Mouse (Mus musculus) retina, postnatal 7 days (tissue): ENCODE results near the gene Grm3.

Experiments
- DNase-seq: peaks from one replicate; pipeline ENCODE4 v3.0.0-alpha.2; 2012; ENCODE audit warnings: low read depth, low spot score

The Grm3 gene

DNA sequence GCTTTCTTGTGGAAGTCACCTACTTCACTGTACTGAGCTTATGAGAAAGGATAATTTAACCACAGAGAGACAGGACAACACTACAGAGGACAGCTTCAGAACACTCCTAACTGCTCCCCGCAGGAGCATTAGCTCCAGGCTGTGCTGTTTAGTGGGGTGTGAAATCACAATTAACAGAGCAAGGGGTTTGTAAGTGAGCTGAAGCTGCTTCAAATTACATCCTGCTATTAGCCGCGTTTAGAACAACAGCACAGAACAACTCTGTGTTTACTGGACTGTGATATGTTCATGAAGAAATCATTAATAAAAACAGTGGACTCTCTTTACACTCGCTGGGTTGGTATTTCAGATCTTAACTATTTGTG, 101.9 kb downstream of the Grm3 start:
- DNase-seq: no peak

GRCm38 (mm10) chr5:9622264-9623094, 102.5 kb downstream of the Grm3 start:
- no peak for DNase-seq

DNA sequence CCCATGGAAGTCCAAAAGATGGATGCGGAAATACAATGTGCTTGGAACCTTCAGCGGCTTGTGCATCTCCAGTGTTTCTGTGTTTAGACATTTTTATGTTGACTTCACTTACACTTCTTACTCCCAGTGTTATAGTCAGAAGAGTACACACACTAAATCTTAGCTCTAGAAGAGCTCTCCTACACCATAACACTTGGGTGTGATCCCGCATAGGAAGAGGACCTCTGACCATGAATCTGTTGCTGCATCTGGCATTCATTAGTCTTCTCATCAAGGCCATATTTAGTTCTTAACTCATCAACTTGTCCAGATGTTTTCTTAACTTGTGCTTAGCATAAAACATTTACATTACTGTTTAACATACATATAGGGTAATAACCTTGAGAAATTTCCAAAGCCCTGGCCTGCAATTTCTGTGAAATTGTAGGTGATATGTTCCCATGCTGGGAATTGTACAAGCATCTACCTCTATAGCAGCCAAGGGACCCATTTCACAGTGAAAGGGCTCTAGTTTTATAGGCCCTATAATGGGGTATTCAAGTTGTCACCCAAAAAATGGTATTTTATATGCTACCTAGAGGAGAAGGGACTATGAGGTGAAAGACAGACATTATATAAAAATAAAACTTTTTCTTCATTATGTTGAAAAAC, 103.4 kb downstream of the Grm3 start:
- no peak for DNase-seq

DNA sequence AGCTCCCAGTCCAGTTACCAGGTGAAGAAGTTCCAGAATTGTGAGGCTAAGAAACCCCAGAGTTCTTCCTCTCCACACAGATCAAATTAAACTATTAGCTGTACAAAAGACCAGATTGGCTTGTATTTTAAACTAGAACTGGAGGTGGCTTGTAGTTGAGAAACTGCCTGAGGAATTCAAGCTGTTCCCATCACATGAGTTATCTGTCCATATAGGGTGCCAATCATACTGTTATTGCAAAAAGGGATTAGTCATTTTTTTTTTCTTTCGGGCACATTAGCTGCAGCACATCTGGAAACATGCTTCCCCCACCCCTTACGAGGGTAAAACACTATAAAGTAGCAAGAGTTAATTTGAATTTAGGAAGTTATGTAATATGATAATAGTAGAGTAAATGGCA, 145.9 kb downstream of the Grm3 start:
- DNase-seq: no peak

- no peak for DNase-seq
Measured at GRCm38 (mm10) chr5:9578571-9578970, 146.4 kb downstream of the Grm3 start.

DNA sequence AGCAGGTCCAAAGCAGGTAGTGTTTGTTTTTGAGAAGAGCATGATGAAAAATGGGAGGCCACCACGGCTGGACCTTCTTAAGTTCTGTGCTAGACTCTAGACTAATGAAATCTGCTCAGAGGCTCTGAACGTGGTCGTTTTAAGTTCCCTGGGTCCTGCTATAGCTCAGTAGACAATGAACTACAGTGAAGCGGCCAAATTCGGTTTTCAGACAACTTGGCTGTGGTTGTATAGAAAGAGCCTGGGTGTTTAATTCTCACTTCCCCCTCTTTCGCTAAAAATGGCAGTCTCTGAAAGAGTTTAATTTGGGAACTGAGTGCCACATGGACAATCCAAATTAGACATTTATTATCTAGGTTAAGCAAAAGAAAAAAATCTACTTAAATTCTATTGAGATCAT, 154.0 kb downstream of the Grm3 start:
- DNase-seq: no peak

DNA sequence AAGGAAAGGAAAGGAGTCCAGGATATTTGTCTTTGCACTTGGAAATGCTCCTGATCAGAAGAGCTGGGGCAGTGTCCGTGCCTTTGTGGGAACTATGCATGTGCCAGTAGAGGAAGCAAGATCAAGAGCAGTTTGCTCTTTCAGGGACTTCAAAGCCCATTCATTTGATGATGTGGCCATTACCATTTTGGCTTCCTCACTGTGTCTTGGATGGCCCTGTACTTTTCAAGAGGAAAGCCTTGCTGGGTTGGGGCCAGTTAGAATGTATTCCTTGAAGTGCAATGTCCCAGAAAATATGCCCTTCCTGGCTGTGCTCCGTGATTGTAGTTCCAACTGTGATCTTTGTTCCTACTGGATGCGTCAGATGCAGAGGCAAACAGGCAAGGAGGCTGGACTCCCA, 167.3 kb downstream of the Grm3 start:
- no peak for DNase-seq

DNA sequence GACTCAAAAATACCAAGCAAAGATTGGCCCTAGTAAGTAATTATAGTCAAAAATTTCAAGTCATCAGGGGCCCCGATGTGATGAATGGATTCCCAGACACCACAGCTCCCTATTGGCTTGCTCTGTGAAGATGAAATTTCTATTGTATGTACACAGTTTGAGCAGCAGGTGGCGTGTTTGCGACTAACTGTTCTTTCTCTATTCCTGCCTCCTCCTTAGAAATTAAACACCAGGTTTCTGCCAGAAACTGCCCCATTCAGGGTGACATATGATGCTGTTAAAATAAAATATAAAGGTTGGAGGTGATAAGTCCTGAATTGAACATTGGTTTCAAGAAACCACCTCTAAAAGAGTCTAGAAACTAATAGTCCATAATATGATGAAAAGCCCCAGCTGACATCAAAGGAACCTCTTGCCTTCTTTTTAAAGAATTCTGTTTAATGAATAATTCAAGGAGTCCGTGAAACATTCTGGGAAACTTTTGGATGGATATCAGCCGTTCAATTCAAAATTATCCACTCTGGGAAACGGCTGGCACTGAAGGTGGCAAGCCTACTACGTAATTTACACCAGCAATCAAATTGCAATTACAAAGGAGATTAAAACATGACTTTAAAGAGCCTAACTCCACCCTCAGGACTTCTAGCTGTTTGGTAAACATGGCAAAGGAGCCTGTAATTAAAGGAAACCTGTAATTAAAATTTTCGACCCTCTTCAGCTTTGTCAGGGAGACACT, 184.0 kb downstream of the Grm3 start:
- no peak for DNase-seq

DNA sequence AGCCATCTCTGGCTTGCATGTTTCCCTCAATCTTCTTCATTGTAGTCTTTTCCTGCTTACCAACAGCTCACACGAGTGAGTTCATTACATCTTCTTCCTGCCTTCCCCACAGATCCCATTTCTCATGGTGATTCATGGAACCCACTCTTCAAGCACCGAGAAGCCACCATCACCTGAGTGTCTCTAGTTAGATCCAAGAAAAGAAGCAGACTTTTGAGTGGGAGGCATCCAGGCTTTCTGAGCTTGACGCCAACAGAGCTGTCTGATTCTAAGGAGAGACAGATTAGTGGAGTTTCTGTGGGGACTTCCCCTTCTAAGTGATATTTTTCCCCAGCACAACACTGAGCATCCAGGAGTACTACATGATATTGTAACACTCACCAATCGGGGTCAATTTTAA, 199.5 kb downstream of the Grm3 start:
- DNase-seq: no peak

GRCm38 (mm10) chr5:9511027-9511426, 213.9 kb downstream of the Grm3 start:
- no peak for DNase-seq

- no peak for DNase-seq
Measured at GRCm38 (mm10) chr5:9497235-9497634, 227.7 kb downstream of the Grm3 start.

DNA sequence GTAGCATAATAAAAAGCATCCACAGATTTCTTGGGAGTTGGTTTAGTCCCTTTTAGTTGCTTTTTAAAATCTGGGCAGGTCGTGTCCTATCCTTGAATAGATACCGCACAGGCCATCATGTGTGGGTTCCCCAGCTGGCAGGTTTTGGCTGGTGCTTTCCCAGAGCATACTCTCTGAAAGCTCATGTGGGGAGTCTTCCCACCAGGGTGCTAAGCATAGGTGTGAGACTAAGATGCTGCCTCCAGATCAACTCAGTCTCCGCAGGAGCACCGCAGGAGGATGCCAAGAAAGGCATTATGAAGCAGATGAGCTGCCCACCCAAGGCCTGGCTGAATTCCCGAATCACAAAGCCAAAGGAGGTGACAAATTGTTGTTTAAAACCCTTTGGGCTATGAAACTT, 229.5 kb downstream of the Grm3 start:
- no peak for DNase-seq

DNA sequence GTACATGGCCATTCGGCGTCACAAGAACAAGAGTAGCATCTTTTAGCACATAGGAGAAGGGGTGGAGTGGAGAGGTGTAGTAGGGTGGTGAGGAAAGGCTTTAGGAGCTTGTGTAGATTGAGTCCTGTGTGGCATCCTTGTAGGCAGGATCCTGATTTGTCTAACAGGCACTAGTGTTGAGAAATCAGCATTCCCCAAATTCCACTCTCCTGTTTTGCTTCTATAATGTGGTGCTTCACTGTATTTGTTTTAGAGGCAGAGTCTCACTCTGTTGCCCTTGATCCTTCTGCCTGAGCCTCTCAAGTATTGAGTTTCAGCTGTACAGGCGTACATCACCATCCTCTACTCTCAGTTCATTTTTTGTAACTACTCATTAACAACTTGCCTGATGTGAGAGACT, 247.4 kb downstream of the Grm3 start:
- DNase-seq: no peak

DNA sequence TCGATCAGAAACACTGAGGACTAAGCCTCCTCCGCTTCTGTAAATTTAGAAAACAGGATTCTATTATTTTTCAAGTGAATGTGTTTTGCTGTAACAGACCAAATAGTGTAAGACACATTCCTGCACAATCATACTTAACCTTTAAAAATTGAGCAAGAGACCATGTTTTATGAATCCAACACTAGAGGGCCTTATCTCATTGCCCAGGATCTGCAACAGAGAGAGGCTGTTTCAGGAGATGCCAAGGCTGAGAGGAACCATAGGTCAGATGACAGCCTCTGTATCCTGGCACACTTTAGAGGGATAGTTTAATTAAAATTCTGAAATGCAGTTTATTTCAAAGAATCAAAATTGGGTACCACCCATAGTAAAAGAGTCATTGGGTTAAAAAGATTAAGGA, 271.7 kb downstream of the Grm3 start:
- DNase-seq: no peak

DNA sequence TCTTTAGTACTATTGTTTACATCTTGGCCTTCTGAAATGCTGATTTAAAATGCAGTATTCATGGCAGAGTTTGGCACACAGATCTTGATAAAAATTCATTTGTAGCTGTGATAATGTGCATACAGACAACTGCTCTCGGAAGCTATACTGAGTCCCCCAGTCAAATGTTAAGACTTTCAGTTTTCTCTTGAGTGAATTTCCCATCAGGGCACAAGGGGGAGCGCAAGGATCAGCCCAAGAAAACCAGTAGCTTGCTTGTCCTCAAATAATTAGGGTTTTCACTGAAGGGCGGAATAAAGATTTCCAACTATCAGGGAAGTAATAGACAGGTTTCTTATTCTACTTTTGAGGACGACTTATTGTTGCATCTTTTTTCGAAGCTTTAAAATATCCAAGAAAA, 275.4 kb downstream of the Grm3 start:
- DNase-seq: peak; percentile 11

DNA sequence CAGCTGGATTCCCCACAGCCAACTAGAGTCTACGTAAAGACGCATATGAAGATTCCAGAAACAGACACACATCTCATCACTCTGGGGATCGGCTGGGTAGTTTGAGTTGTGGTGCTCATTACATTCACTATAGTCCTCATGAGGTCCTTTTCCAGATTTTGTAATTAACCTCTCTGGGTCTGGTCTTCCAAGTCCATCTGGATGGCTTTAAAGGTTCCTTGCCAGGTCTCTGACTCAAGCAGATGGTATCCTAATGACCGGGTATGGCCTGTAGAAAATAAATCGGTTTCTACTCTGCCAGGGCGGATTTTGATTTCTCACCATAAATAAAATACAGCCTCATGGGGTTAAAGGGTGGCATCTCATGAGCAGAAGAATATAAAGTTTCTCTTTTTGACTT, 276.0 kb downstream of the Grm3 start:
- DNase-seq: no peak

- no peak for DNase-seq
Measured at GRCm38 (mm10) chr5:9446146-9446545, 278.8 kb downstream of the Grm3 start.
